Mouse (Mus musculus) ES-Bruce4 (cell line): ENCODE measurements around the gene Ppa1. TPM values are rescaled to one million over a fixed set of nuclear protein-coding genes. Genes with fewer than 3 reads are reported as not detected.

Experiments
- H3K27ac ChIP-seq: 2 replicates; pipeline ENCODE4 v1.5.1; 2012; ENCODE audit warnings: low read length, inconsistent platforms; ENCODE audit not compliant: insufficient read depth
- H3K27me3 ChIP-seq: 2 replicates; pipeline ENCODE4 v1.6.1; 2012; ENCODE audit warnings: mild to moderate bottlenecking, low read length, inconsistent platforms; ENCODE audit not compliant: control insufficient read depth, poor library complexity, insufficient read depth, severe bottlenecking
- H3K36me3 ChIP-seq: 2 replicates; pipeline ENCODE4 v1.6.1; 2012; ENCODE audit warnings: inconsistent platforms, mild to moderate bottlenecking, low read length, moderate library complexity; ENCODE audit not compliant: control insufficient read depth, poor library complexity, insufficient read depth, severe bottlenecking
- H3K4me1 ChIP-seq: one replicate; pipeline ENCODE4 v1.8.1; 2011; ENCODE audit warnings: low read length; ENCODE audit not compliant: control insufficient read depth, insufficient read depth
- H3K4me3 ChIP-seq: 2 replicates; pipeline ENCODE4 v1.5.1; 2011; ENCODE audit warnings: low read depth, mild to moderate bottlenecking, low read length
- H3K9ac ChIP-seq: 2 replicates; pipeline ENCODE4 v1.6.1; 2012; ENCODE audit warnings: low read depth, mild to moderate bottlenecking, inconsistent platforms; ENCODE audit not compliant: poor library complexity, severe bottlenecking
- H3K9me3 ChIP-seq: replicated peaks from 2 replicates; pipeline ENCODE4 v1.6.1; 2012; ENCODE audit warnings: mild to moderate bottlenecking, low read length, inconsistent platforms; ENCODE audit not compliant: control insufficient read depth, poor library complexity, insufficient read depth, severe bottlenecking
- CTCF ChIP-seq: IDR thresholded peaks from one replicate; pipeline ENCODE4 v1.8.1; 2011; ENCODE audit warnings: low read depth, low read length
- EP300 ChIP-seq: IDR thresholded peaks from 2 replicates; pipeline ENCODE4 v1.6.1; 2011; ENCODE audit warnings: low read depth, low read length; ENCODE audit not compliant: insufficient read depth
- POLR2A ChIP-seq: IDR thresholded peaks from one replicate; pipeline ENCODE4 v1.8.1; 2011; ENCODE audit warnings: low read length; ENCODE audit not compliant: insufficient read depth
- polyA plus RNA-seq: library from polyadenylated mRNA; stranded (reverse); fragments of >200 nt; gene quantifications from 2 replicates; pipeline ENCODE4 v1.2.4, GENCODE M21; 2011; ENCODE audit warnings: low read depth; ENCODE audit not compliant: missing spikeins, insufficient read depth, insufficient read length

The Ppa1 gene
- polyA plus RNA-seq, 1 experiment = 149 TPM

DNA sequence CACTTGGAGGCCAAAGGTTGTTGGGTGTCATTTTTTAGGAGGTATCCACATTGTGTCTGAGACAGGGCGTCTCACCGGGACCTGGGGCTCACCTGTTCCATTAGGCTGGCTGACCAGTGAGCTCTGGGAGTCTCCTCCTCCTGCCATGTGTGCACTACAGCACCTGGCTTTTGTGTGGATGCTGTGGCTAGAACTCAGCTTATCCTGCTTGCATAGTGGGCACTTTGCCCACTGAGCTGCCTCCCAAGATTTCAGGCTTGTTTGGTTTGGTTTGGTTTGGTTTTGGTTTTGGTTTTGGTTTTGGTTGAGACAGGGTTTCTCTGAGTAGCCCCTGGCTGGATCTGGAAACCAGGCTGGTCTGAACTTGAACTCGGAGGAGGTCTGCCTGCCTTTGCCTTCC, 73.9 kb downstream of the Ppa1 start:
- H3K27me3 ChIP-seq = no peaks in the 10 kb centered on the region
- no peaks in the 10 kb centered on the region for H3K4me1 ChIP-seq
- no peak overlapping the region for H3K4me3 ChIP-seq
- no peak overlapping the region for H3K27ac ChIP-seq
- H3K36me3 ChIP-seq = no peaks in the 10 kb centered on the region
- no peak for TF ChIP-seq CTCF
- TF ChIP-seq POLR2A = no peak
- TF ChIP-seq EP300 = no peak
- H3K9ac ChIP-seq = no peak overlapping the region
- no peaks in the 10 kb centered on the region for H3K9me3 ChIP-seq

DNA sequence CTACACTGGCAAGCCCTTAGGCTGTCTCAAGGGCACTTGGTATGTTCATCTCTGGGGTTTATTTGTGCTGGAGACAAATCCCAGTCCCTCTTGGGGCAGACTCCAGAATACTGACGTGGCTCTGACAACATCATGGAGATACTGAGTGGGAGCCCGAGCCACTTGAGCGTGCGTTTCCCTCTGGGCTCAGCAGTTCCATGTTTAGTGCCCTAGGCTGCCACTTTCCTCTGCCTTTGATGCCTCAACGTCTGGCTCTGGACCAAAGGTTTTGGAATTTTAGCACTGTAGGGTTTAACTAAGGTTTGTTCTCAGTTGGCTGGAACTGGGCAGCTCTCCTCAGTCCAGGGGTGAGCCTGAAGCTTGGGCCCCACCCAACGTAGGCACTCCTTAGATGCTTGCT, 74.9 kb downstream of the Ppa1 start:
- H3K9ac ChIP-seq = no peak overlapping the region
- no peak overlapping the region for H3K27ac ChIP-seq
- H3K36me3 ChIP-seq = no peaks in the 10 kb centered on the region
- H3K4me1 ChIP-seq = no peaks in the 10 kb centered on the region
- no peak overlapping the region for H3K4me3 ChIP-seq
- TF ChIP-seq POLR2A = no peak
- H3K27me3 ChIP-seq = no peaks in the 10 kb centered on the region
- H3K9me3 ChIP-seq = no peaks in the 10 kb centered on the region

Other genes with a start within 250 kb of the Ppa1 start
- gene Nodal, start 230.6 kb upstream of the Ppa1 start, polyA plus RNA-seq = 52.2 and 53.5 TPM in 2 replicates
- gene Eif4ebp2, start 195.9 kb upstream of the Ppa1 start, polyA plus RNA-seq = 207 and 210 TPM in 2 replicates
- gene Lrrc20, start 172.8 kb upstream of the Ppa1 start, polyA plus RNA-seq = 5.8 and 6.4 TPM in 2 replicates
- 0.79 and 1.3 TPM in 2 replicates for gene Npffr1, start 53.1 kb upstream of the Ppa1 start, polyA plus RNA-seq
- 131 and 136 TPM in 2 replicates for gene Sar1a, start 31.7 kb downstream of the Ppa1 start, polyA plus RNA-seq
- gene Tysnd1, start 47.0 kb downstream of the Ppa1 start, polyA plus RNA-seq = 11.2 and 17.2 TPM in 2 replicates
- 8.2 and 9.5 TPM in 2 replicates for gene Aifm2, start 66.7 kb downstream of the Ppa1 start, polyA plus RNA-seq
- 16.8 and 21.6 TPM in 2 replicates for gene H2afy2, start 135.6 kb downstream of the Ppa1 start, polyA plus RNA-seq